Mouse (Mus musculus): ENCODE measurements around the gene Pex12. TPM values are rescaled to one million over a fixed set of nuclear protein-coding genes. Genes with fewer than 3 reads are reported as not detected.
A peak's percentile ranks its signal among the peaks of the same experiment; 100 is the strongest.
"Not testable (repeated sequence)": the region's sequence is repeated elsewhere in the genome, so short reads cannot be mapped to it uniquely, and the experiment has no call there.

Pex12 gene
- 10 to 100 TPM in 1 of 2 experiments, 1 to 10 TPM in 1; 7.2 to 11.8 TPM for total RNA-seq (2021)

- peak; percentile 96 for DNase-seq (ENCODE audit: extremely low spot score in 1 of 2, low spot score in 2 of 2)
- intact Hi-C loops (cut with DNase I): no loop called here
Measured at GRCm38 (mm10) chr11:83302526-83303251, at the start of gene Pex12. Gene Pex12 (minus strand): TSS chr11:83302586.

- intact Hi-C loops (cut with DNase I): no loop called here
- DNase-seq (ENCODE audit: extremely low spot score in 1 of 2, low spot score in 2 of 2): no peak
Measured at GRCm38 (mm10) chr11:83341716-83342245, 39.4 kb upstream of the Pex12 start.

- no peak for DNase-seq (ENCODE audit: extremely low spot score in 1 of 2, low spot score in 2 of 2)
- intact Hi-C loops (cut with DNase I): no loop called here
Measured at GRCm38 (mm10) chr11:83339705-83340104, 37.3 kb upstream of the Pex12 start.

- intact Hi-C loops (cut with DNase I): no loop called here
- no peak for DNase-seq (ENCODE audit: extremely low spot score in 1 of 2, low spot score in 2 of 2)
Measured at GRCm38 (mm10) chr11:83335826-83336225, 33.4 kb upstream of the Pex12 start.

- intact Hi-C loops (cut with DNase I): loop anchor here (5.0 kb wide), 1 partner anchor 95 kb away; no protein-coding TSS in a partner anchor
- DNase-seq (ENCODE audit: extremely low spot score in 1 of 2, low spot score in 2 of 2): peak; percentile 40 to 64
Measured at GRCm38 (mm10) chr11:83327427-83327826, 25.0 kb upstream of the Pex12 start.

DNA sequence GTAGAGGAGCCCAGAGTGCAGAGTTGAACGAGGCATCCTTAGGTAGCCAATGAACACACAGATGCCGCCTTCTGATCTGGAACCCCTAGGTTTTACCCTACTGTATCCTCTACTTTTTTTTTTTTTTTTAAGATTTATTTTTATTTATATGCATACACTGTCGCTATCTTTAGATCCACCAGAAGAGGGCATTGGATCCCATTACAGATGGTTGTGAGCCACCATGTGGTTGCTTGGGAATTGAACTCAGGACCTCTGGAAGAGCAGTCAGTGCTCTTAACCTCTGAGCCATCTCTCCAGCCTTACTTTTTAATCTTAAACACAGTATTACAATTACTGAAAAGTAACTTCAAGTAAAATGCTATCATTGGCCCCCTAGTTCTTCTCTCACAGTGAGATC lies 24.3 kb upstream of the Pex12 start:
- intact Hi-C loops (cut with DNase I): loop anchor here (5.0 kb wide), 1 partner anchor 96 kb away; no protein-coding TSS in a partner anchor
- DNase-seq (ENCODE audit: extremely low spot score in 1 of 2, low spot score in 2 of 2): not testable (repeated sequence)

- intact Hi-C loops (cut with DNase I): no loop called here
- no peak for DNase-seq (ENCODE audit: extremely low spot score in 1 of 2, low spot score in 2 of 2)
Measured at GRCm38 (mm10) chr11:83319048-83319447, 16.7 kb upstream of the Pex12 start.

DNA sequence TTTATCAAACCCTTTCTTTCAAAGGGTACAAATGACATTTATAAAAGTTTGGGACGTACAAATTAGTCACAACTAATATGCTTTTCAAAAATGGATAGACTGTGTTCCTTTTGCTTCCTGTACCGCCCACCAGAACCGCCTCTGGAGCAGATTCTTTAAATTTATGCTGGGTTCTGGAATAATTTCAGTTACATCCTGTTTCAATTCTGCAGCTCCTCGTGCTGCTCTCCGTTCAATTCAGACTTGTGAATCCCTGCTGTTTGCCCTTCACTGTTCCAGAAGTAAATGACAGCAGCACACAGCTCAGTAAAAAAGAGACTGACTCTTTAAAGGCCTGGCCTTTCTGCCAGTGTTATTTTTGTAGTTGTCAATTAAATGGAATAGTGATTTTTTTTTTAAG lies 10.1 kb upstream of the Pex12 start:
- DNase-seq (ENCODE audit: extremely low spot score in 1 of 2, low spot score in 2 of 2): no peak
- intact Hi-C loops (cut with DNase I): no loop called here

GRCm38 (mm10) chr11:83306700-83307253 lies 4.4 kb upstream of the Pex12 start:
- no peak for DNase-seq (ENCODE audit: extremely low spot score in 1 of 2, low spot score in 2 of 2)
- intact Hi-C loops (cut with DNase I): no loop called here

DNA sequence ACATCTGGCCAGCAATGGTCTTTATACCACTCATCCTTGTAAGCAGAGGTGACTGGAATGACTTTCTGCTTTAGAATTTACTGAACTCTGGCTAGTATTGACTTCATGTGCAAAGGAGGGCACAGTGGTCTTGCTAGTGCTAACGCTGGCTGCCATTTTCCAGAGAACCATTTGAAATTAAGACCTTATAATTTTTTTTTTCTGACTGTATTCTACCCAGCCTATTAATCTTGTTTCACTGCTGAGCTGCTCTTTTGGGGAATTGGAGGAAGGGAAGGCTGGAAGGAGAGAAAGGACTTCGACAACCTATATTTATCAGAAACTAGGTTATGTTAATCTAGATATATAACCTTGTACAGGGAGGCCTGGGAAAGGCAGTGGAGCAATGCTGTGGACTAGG lies 2.1 kb upstream of the Pex12 start:
- no peak for DNase-seq (ENCODE audit: extremely low spot score in 1 of 2, low spot score in 2 of 2)
- intact Hi-C loops (cut with DNase I): no loop called here

- intact Hi-C loops (cut with DNase I): no loop called here
- no peak for DNase-seq (ENCODE audit: extremely low spot score in 1 of 2, low spot score in 2 of 2)
Measured at GRCm38 (mm10) chr11:83303751-83304150, 1.4 kb upstream of the Pex12 start.

DNA sequence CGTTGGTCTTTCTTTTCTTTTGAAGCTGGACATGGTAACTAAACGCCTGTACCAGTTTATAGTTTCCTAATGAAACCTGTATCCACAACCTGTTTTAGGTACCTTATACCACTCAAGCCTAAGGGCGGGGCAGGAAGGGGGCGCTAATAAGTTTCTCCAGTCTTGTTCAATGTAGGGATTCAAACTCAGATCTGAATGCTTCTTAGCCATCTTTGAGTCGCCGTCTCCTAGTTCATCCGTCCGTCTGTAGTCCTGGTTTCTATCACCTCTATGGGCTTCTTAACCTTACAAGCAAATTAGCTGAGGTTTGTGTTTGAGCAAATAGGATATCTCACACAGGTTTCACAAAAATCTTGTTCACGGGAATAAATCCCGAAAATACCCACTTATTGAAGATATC lies 262 bp downstream of the Pex12 start:
- intact Hi-C loops (cut with DNase I): no loop called here
- DNase-seq (ENCODE audit: extremely low spot score in 1 of 2, low spot score in 2 of 2): no peak

- no peak for DNase-seq (ENCODE audit: extremely low spot score in 1 of 2, low spot score in 2 of 2)
- intact Hi-C loops (cut with DNase I): no loop called here
Measured at GRCm38 (mm10) chr11:83301431-83301831, 955 bp downstream of the Pex12 start.

- no peak for DNase-seq (ENCODE audit: extremely low spot score in 1 of 2, low spot score in 2 of 2)
- intact Hi-C loops (cut with DNase I): no loop called here
Measured at GRCm38 (mm10) chr11:83299724-83300123, 2.7 kb downstream of the Pex12 start.

- intact Hi-C loops (cut with DNase I): no loop called here
- DNase-seq (ENCODE audit: extremely low spot score in 1 of 2, low spot score in 2 of 2): peak; percentile 95
Measured at GRCm38 (mm10) chr11:83298225-83299195, 3.9 kb downstream of the Pex12 start, which contains the start of gene Ap2b1. Gene Ap2b1 (plus strand): TSS chr11:83299024.

GRCm38 (mm10) chr11:83297816-83298215 lies 4.6 kb downstream of the Pex12 start:
- DNase-seq (ENCODE audit: extremely low spot score in 1 of 2, low spot score in 2 of 2): no peak
- intact Hi-C loops (cut with DNase I): no loop called here

GRCm38 (mm10) chr11:83294133-83294532 lies 8.3 kb downstream of the Pex12 start:
- intact Hi-C loops (cut with DNase I): no loop called here

GRCm38 (mm10) chr11:83293182-83293581 lies 9.2 kb downstream of the Pex12 start:
- DNase-seq (ENCODE audit: extremely low spot score in 1 of 2, low spot score in 2 of 2): no peak
- intact Hi-C loops (cut with DNase I): no loop called here

More at GRCm38 (mm10) chr11:83294133-83294532, 8.3 kb downstream of the Pex12 start:
- DNase-seq (ENCODE audit: extremely low spot score in 1 of 2, low spot score in 2 of 2): no peak

DNA sequence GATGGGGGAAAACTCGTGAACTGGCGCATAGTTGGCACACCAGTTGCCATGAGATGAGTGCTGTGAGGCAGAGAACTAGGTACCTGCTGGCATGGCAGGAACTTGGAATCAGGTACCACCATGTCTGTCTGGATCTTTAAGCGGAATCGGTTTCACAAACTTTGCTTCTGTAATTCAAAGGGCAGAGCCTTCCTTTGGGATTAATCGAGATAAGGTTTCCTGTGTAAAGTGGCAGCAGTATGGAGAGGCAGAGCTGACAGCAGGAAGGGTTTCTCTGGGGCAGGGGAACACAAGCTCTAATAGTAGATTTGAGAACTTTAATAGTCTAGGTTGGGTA lies 10.2 kb downstream of the Pex12 start:
- DNase-seq (ENCODE audit: extremely low spot score in 1 of 2, low spot score in 2 of 2): no peak
- intact Hi-C loops (cut with DNase I): no loop called here
